Mouse (Mus musculus) ZHBTc4 (cell line): ENCODE results near the gene Olfr691.
"Not testable (repeated sequence)": the region's sequence is repeated elsewhere in the genome, so short reads cannot be mapped to it uniquely, and the experiment has no call there.

Source experiments
- DNase-seq: peaks from one replicate; pipeline ENCODE4 v3.0.0-alpha.2; 2011; ENCODE audit warnings: low read depth, low spot score

Gene Olfr691

GRCm38 (mm10) chr7:105342170-105342569 lies at the start of gene Olfr691:
Gene Olfr691 (minus strand): TSS chr7:105342270.
- DNase-seq = no peak

- DNase-seq = no peak
Observed at GRCm38 (mm10) chr7:105390236-105390635, 48.2 kb upstream of the Olfr691 start.

GRCm38 (mm10) chr7:105387696-105388095 lies 45.6 kb upstream of the Olfr691 start:
- DNase-seq = no peak

GRCm38 (mm10) chr7:105380329-105380728 lies 38.3 kb upstream of the Olfr691 start:
- no peak for DNase-seq

- no peak for DNase-seq
Observed at GRCm38 (mm10) chr7:105374866-105375265, 32.8 kb upstream of the Olfr691 start, which contains the start of gene Gm5901. Gene Gm5901 (plus strand): TSS chr7:105375038.

- no peak for DNase-seq
Observed at GRCm38 (mm10) chr7:105373976-105374375, 31.9 kb upstream of the Olfr691 start.

- DNase-seq = no peak
Observed at GRCm38 (mm10) chr7:105373509-105373908, 31.4 kb upstream of the Olfr691 start.

GRCm38 (mm10) chr7:105372912-105373311 lies 30.8 kb upstream of the Olfr691 start:
- no peak for DNase-seq

- no peak for DNase-seq
Observed at GRCm38 (mm10) chr7:105368521-105368920, 26.5 kb upstream of the Olfr691 start.

GRCm38 (mm10) chr7:105367930-105368329 lies 25.9 kb upstream of the Olfr691 start, which contains the start of gene Olfr692:
Gene Olfr692 (plus strand): TSS chr7:105368230.
- DNase-seq = no peak

- no peak for DNase-seq
Observed at GRCm38 (mm10) chr7:105367268-105367667, 25.2 kb upstream of the Olfr691 start.

GRCm38 (mm10) chr7:105361713-105362112 lies 19.6 kb upstream of the Olfr691 start:
- DNase-seq = no peak

- not testable (repeated sequence) for DNase-seq
Observed at GRCm38 (mm10) chr7:105356487-105356886, 14.4 kb upstream of the Olfr691 start.

GRCm38 (mm10) chr7:105356064-105356463 lies 14.0 kb upstream of the Olfr691 start:
- not testable (repeated sequence) for DNase-seq

- DNase-seq = no peak
Observed at GRCm38 (mm10) chr7:105342752-105343151, 682 bp upstream of the Olfr691 start.

- no peak for DNase-seq
Observed at GRCm38 (mm10) chr7:105334004-105334403, 8.1 kb downstream of the Olfr691 start, which contains the start of gene Olfr690. Gene Olfr690 (minus strand): TSS chr7:105334104.

GRCm38 (mm10) chr7:105325302-105325701 lies 16.8 kb downstream of the Olfr691 start:
- DNase-seq = no peak

- DNase-seq = no peak
Observed at GRCm38 (mm10) chr7:105310865-105311264, 31.2 kb downstream of the Olfr691 start, which contains the start of gene Olfr689. Gene Olfr689 (plus strand): TSS chr7:105311165.

GRCm38 (mm10) chr7:105290051-105290450 lies 52.0 kb downstream of the Olfr691 start:
- DNase-seq = no peak

- no peak for DNase-seq
Observed at GRCm38 (mm10) chr7:105287795-105288194, 54.3 kb downstream of the Olfr691 start, which contains the start of gene Olfr688. Gene Olfr688 (plus strand): TSS chr7:105288095.
